Mouse (Mus musculus) CD8-positive naive resting alpha-beta T cell, adult 2 months (primary cell): Measurements from ENCODE around the gene Vdr.

Experiments
- DNase-seq, 2 experiments: peaks; one replicate each; pipeline ENCODE4 v3.0.0; 2022; ENCODE audit warnings: low read depth in 2 of 2, low spot score in 2 of 2

Gene Vdr

DNA sequence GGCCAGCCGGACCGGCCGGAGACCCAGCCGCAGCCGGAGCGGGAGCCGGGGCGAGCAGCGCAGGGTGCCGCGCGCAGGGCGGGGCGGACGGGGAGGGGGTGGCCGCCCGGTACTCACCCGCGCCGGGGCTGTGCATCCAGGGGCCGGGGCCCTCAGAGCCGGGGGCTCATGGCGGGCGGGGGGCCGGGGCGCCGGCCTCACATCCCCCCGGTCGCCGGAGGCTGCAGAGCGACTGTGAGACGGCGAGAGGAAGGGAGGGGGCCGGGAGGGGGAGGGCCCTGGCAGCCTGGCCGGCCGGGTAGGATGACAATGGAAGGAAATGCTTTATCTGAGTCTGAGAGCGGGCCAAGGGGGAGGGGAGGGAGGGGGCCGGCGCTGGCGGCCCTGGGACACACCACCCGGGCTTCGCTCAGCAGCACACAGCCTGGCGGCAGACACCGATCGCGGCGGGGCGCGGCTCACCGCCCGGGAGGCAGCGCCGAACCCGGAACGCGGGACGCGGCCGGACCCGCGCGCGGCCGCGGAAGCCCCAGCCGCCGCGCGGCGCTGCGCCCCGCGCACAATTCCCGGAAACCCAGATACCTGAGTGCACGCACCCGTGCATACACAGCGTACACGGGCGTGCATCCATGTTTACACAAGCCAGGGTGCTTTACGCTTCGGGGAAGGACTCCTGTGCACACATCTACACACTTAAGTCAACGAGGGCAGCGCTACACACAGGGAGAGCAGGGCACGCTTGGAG is 79.0 kb downstream of the Vdr start:
- peak; percentile 37 to 49 for DNase-seq

DNA sequence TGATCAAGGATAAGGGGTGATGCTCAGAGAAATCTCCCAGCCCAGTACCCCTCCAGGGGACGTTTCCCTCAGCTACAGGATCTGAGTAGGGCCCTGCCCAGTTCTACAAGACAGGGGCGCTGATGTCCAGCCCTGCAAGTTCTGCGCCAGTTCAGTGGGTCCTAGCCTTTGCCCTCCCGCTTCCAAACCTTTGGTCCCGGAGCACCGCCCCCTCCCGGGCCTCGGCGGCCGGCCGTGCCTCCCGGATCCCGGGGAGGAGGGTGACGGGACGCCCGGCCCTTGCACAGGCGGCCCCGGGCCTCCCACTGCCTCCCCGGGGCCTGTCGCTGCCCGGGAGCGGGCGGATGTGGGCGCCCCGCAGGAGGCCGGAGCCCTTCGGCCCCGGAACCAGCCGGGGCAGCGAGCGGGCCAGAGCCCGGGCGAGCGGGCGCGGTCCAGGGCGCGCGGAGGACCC is 79.6 kb downstream of the Vdr start:
- DNase-seq, result no peak

DNA sequence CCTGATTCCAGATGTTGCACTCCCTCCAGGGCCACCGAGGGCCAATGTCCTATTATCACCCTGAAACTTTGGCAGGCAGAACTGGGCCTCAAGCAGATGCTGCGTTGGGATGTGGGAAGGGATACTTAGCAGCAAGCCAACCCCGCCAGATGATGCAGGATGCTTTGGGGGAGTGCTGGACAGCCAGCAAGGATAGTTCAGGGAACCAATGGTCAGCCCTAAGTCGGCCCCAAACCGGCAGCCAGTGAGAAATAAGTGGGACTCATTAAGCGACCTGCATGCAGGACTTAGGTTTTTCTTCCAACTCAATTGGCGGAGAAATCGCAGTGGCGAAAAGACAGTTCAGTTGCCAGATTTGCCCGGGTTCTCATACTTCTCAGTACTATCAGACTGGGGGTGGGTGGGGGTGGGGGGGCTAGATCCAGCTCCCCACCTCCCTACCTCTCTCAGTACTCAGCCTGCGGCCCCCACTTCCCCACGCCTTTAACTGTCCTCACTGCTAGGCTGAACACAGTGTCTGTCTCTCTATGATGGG is 80.1 kb downstream of the Vdr start:
- no peak for DNase-seq

DNA sequence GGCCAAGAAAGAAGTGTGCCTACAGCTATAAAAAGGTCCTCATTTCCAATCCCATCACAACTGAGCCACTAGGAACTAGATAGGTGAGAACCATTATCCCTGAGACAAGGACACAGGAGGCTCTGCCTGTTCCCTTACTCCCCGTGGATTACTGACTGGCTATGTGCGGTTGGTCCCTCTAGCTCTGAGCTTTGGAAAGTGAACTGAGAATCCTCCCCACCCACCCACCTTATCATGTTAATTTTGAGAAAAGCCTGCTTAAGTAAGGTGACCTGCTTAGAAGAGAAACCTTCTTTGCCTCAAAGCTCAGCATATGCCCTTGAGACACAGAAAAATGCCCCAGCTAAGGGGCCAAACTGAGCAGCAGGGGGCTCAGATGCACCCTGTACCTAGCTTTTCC is 81.0 kb downstream of the Vdr start:
- DNase-seq, result no peak

DNA sequence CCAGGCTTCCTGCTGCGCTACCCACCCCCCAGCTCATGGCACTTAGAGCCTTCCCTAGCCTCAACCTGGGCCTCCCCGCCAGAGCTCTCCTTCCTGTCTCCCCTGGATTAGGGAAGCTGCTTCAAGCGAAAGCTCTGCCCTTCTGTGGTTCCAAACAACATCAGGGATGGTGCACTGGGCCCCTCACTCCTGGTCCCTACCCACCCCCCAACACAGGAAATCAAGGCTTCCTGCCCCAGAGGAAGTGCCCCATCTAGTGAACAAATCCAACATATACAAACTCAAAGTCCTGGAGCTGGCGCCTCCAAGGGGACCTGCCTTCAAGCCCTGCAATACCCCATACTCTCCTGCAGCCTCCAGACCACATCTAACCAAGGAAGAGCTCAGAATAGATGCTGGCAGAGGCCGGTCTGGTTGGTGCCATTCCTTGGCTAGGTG is 81.5 kb downstream of the Vdr start:
- no peak for DNase-seq

DNA sequence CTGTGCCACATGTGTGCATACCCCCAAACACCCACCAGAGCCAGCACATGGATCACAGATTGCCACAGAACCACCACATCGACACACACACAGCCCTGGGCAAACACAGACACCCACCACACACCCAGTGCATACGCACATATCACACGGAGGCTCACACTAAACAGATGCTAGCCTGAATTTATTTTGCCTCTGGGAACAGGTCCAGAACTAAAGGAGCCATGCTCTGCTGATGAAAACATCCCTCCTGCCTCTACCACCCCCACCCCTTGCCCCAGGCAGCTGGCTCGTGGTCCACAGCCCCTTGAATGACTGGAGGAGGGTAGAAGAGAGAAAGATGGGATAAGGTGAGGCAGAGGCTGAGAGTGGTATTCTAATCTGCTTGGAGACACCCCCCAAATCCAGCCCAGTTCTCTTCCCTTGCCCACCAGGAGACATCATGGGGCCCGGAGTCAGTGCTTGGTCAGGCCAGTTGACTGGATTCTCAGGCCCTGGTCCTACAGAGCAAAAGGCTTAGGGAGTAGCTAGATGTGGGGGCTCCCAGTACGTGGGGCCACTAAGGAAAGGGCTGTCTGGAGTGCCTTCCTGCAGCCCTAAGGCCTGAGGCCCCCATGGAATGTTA is 82.1 kb downstream of the Vdr start:
- no peak for DNase-seq

DNA sequence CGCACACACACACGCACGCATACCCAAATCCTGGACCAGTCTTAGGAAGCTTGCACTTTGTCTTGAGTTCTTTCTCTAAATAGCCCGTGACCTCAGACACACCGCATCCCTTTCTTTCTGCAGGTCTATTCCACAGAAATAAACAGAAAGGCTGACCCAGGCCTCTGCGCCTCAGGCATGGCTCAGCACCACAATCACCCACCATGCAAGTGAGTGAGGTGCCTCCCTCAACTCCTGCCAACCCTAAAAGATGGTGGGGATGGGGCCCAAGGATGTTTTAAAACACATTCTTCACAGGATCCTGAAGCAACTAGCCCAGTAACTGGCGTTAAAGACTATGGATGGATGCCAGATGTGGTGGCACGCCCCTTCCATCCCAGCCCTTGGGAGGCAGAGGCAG is 83.0 kb downstream of the Vdr start:
- no peak for DNase-seq

DNA sequence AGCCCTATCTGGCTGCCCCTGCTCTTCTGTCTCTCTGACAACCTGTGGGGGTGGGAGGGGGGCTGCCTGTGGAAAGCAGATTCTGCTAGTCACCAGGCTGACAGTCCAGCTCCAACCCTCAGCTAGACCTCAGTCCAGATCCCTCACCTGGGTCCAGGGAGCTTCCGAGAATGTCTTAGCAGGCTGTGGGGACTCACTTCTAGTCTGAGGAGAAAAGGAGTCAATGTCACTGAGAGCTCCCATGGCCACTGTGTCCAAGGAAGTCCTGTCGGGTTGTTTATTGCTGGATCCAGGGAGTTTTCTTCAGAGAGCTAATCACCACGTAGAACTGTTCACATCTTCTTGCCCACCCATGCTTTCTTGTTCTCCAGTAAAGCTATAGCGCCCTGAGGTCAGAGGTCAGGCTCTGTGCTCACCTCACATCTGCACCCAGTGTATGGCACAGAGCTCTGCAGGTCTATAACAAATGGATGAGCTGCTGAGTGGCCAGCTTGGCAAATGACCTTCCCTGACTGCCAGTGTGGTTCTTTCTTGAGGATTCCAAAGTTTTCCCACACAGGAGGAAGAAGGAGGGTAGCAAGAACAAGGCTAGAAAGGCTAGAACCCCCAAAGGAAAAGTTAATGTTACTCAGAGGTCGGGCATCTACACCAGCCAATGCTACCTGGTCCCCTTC is 83.7 kb downstream of the Vdr start:
- no peak for DNase-seq

DNA sequence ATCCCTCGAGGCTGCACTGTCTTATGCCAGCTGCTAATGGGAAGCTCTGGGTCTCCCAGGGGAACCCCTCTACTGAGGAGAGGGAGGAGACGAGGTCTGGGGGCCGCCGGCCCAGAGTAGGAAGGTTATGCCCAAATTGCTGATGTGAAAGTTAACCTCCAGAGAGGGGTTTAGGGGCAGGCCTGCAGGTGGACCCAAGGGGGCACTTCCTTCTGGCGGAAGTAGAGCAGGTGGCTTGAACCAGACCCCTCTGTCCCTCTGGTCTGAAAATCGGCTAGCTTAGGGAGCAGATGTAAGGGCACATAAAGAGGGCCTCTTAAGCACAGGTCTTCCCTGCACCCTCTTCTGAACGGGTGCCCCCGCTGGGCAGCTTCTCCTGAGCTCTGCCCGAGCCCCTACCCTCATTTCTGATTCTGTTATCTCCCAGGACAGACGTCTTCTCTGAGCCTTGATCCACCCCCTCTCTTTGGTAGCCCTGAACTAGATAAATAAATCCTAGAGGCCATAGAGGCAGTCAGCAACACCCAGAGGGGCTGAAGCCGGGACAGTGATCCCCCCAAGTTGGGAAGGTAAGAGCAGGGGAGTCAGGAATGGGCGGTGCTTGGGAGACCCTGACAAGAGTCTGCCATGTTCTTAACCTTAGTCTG is 84.4 kb downstream of the Vdr start:
- no peak for DNase-seq

DNA sequence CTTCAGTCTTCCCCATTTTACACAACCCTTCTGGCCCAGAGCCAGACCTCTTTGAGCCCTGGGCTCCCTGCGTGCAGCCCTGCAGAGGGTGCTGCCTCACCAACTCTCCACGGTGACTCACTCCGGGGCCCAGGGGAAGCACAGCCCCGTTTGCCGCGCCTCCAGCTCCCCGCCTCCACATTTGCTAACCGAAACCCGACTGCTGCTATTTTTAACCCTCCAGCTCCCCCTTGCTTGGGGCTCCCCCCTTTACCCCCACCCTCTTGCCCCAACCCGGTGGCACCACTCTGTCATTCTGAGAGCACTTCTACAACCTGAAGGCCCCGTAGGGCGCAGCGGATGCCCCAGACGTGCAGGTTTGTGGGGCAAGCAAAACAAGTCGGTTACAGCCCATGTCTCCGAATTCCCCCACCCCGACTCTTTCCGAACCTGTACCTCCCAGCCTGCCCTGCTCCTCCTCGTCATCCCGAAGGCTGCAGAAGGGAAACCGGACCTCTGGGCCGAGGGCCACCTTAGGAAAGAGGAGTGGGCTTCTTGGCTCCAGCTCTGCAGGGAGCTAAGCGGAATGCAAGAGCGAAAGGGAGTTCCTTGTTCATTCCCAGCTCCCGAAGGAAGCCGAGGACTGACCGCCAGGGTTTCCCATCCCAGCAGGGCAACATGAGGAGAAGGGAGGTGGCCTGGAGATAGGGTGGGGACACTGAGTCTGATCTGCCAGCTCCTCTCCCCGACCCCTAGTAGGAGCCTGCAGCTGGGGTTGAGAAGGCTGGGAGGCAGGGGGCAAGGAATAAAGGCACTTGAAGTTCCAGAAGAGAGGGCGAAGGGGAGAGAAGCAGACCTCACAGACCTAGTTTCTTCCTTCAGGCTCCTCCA is 85.1 kb downstream of the Vdr start:
- peak; percentile 92 to 94 for DNase-seq

DNA sequence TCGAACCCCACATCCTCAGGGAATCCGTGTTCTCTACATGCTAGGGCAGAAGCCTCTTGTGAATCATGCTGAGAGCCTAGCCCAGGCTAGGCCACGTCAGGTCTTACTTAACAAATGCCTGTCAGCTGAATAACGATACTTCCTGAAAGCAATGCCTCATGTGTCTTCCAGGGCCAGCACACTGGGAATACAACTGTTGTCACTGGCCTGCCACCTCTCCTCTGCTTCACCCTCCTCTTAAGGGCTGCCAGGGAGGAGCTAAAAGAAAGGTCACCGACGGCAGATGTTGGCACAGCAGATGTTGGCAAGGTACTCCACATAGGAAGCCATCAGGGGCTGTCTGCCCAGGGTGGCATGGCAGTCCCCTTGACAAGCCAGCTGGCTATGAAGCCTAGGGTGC is 86.4 kb downstream of the Vdr start:
- no peak for DNase-seq

DNA sequence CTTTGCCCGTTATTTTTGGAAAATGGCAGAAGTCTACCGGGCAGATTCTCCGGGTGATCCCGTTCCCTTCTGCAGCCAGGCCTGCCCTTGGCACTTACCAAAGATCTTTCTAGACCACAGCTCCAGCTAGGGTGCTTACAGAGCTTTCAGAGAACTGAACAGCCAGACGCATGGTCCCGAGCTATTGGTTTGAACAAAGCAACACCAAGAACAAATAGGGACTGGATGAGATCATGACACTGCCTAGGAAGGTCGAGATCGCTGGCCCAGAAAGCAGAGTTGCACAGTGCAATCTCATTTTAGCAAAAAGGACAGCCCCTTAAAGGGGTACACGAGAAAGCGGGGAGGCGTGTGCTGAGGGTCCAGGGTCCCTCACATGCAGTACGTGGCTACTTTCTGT is 87.0 kb downstream of the Vdr start:
- no peak for DNase-seq

DNA sequence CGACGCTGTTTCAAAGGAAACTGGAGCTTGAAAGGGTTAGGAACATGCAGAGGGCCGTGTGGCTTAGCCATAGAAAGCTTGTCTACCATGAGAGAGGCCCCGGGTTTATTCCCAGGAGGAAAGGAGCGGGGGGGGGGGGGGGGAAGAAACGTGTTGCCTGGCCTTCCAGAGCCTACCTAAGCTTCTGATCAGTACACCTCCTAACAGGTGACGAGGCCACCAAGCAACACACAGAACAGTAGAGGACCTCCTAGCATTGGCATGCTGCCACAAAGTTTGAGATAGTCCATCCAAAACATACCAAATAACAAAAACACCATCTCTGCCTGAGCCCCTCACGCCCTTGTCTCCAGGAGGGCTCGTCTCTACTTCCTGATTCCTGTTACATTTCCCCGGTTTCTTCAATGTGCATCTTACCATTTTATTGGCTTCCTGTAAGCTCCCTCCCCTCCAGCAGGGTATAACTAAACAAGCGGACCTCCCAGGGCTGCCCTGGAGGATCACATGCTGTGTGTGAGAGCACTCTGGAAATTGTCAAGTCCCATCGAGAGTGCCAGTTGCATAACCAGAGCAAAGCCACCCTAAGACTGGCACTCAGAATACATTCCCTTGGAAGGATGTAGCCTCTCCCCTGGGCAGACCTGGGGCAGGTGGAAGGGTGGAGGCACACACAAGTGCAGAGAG is 87.7 kb downstream of the Vdr start:
- DNase-seq, result no peak

DNA sequence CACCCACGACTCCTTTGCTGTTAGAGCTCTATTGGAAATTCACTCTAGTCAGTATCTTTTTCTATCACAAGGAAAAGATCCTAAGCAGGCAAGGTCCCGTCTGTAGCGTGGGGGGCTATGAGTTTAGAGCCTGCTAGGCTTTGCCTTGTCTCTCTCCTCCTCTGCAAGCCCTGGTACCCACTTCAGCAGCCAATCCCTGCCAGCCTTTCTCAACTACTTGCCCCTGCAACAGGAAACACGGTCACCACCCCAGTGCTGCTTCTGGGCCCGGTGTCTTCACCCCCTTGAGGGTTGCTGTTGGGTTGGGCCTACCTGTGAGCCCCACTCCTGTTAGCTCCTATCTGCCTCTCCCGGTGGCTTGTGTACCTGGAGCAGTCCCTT is 88.5 kb downstream of the Vdr start:
- no peak for DNase-seq

DNA sequence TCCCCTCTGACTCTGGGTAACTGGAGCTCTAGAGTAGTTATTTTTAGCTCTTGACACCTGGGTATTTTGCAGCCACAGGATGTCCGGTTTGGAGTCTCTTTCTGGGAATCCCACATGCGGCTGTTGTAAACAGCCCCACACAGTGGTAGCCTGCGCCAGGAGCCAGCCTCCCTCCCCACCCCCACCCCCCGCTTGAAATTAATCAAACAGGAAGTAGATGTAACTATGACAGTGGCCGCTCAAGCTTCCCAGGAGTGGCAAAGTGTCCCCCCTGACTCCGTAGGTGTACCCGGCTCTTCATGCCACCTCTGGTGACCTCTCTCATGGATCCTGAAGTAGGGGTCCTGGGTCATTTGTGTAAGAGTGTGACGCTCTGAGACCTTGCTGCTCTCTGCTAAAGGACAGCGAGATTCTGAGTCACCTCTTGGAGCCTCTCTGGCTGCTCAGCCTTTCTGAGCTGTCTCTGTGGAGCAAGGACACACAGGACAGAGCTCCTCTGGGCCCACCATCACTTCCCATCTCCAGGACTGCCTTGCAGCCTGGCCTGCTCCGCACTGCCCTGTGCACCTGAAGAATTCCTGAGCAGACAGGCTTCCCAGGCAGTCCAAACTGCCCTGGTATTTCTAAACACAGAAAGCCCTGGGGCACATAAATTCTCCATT is 89.0 kb downstream of the Vdr start:
- no peak for DNase-seq

DNA sequence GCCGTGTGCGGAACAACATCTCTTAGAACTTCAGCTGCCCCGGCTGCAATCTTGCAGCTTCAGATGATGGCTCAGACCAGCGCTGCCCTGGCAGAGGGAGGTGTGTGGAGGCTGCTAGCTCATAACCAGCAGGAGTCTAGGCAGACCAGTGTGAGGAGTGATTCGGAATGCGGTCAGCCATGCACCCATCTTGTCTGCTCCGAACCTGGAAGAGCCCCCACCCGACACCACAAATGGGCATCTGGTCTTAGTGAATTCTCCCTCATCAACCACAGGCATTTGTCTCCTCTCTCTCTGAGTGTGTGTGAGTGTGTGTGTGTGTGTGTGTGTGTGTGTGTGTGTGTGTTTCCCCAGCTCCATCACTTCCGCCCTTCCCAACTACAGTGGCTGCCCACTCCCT is 90.5 kb downstream of the Vdr start:
- DNase-seq, result no peak

DNA sequence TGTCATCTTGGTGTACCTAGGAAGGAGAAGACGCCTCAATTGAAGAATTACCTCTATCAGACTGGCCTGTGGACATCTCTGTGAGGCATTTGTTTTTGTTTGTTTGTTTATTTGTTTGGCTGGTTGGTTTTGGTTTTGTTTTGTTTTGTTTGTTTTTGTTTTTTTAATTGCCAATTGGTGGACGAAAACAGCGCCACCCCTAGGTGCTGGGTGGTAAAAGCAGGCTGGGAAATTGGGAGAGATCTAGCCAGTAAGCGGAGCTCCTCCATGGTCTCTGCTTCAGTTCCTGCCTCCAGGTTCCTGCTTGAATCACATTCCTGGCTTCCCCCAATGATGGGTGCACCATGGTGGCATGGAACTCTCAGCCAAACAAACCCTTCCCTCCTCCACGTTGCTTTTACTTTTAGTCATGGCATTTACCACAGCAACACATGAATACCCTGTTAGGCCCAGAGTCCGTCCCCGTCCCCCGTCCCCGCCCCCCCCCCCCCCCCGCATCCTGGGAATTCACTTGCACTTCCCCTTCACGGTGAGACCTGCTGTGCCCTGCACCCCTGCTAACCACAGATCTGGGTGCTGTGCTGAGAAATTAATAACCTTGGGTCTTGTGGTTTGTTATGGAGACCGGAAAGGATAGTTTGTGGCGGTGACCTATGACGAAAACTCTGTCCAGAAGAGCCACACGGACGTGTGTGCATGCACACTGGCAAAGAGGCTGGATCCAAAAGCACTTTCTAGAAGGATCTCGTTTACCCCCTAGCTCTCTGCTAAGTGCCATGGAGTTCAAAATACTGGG is 94.0 kb downstream of the Vdr start:
- no peak for DNase-seq

DNA sequence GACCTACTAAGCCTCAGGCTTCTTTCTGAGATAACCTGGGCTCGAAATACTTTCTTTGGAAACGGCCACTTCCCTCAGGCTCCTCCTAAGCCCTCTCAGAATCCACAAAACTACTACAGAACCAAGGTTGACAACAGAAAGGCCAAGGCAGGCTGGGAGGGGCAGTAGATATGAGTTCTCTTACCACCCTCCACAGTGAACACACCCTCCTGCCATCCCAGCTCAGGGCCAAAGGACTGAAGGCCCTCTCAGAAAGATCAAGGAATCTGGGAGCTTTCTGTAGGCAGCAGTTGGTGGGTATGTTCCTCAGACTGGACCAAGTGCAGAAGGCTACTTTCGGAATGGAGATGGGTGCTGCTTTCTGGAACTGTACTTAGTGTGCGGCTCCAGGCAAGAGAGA is 95.2 kb downstream of the Vdr start:
- DNase-seq, result no peak

DNA sequence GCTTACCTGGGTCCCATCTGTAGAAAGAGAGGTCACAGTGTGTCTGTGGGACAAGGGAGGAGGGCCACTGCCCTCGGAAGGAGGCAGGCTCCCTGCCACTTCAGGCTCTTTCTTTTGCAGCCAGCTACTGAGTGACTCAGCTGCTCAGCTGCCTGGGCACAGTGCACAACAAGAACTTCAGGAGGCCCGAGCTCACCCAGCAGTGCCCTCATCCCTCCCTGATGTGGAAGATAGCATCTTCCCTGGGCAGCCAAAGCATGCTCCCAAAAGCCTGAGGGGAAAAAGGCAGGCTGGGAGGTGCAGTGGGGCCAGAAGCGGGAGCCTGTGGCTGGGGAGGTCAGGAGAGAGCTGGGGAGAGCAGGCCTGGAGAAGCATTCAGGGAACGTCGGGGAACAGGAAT is 95.7 kb downstream of the Vdr start:
- DNase-seq, result no peak
